ENCODE assay signal across 8 mouse cellular contexts in genomic region chr8:31033281-31033680, GRCm38 (mm10).
A peak's percentile ranks its signal among the peaks of the same experiment; 100 is the strongest.
DNase-seq lines count a peak whose midpoint lies in the region; ATAC-seq and TF ChIP-seq lines count a peak whose summit lies in the region.

No protein-coding gene starts in this region.

- H3K27me3 ChIP-seq in heart, embryonic 13.5 days (replicated peaks), result no peaks in the 10 kb centered on the region
- H3K27me3 ChIP-seq in kidney, postnatal 0 days (ENCODE audit: insufficient read depth, low read length), result no peaks in the 10 kb centered on the region
- no peaks in the 10 kb centered on the region for H3K27me3 ChIP-seq in liver, adult 2 months (ENCODE audit: control insufficient read depth, insufficient read depth, low read length)

- H3K36me3 ChIP-seq in heart, embryonic 13.5 days, result no peaks in the 10 kb centered on the region
- H3K36me3 ChIP-seq in kidney, postnatal 0 days (ENCODE audit: insufficient read depth, low read length), result no peaks in the 10 kb centered on the region
- H3K36me3 ChIP-seq in liver, adult 2 months (ENCODE audit: control insufficient read depth, insufficient read depth, low read length), result no peaks in the 10 kb centered on the region

- H3K9me3 ChIP-seq in heart, embryonic 13.5 days, result no peaks in the 10 kb centered on the region
- H3K9me3 ChIP-seq in kidney, postnatal 0 days (replicated peaks; ENCODE audit: low read length), result no peaks in the 10 kb centered on the region

- peak; percentile 98 for TF ChIP-seq CTCF in brain, embryonic 14.5 days (IDR thresholded peaks at IDR 0.05; ENCODE audit: borderline replicate concordance, extremely low read depth, insufficient read depth, insufficient read length)
- TF ChIP-seq CTCF in kidney, postnatal 0 days (IDR thresholded peaks at IDR 0.05; ENCODE audit: low read depth), result peak; percentile 99
- peak; percentile 98 for TF ChIP-seq CTCF in liver, adult 2 months (IDR thresholded peaks at IDR 0.05; ENCODE audit: low read depth, low read length)

- H3K27ac ChIP-seq in heart, embryonic 13.5 days (replicated peaks), result no peak overlapping the region; the same call in 1 of the 2 replicates
- H3K27ac ChIP-seq in kidney, postnatal 0 days, result 0 out of 2 replicates have a peak overlapping the region, but pooled peaks have one; percentile 8
- no peak overlapping the region for H3K27ac ChIP-seq in liver, adult 2 months (replicated peaks; ENCODE audit: insufficient read depth, low read depth, low read length)

- H3K79me2 ChIP-seq in liver, adult 2 months (ENCODE audit: control insufficient read depth, insufficient read depth, low read length), result no peaks in the 10 kb centered on the region

- peak overlapping the region; percentile 72 for H3K4me2 ChIP-seq in heart, embryonic 13.5 days
- peak overlapping the region; percentile 61 for H3K4me2 ChIP-seq in kidney, postnatal 0 days (ENCODE audit: low read length)

- DNase-seq in B cell, adult 2 months, result peak; percentile 80 to 82
- DNase-seq in brain, embryonic 14.5 days (ENCODE audit: low read depth), result peak; percentile 97
- DNase-seq in fibroblast of lung, adult 2 months (ENCODE audit: low read depth), result peak; percentile 63
- peak; percentile 88 for DNase-seq in kidney, postnatal 0 days (ENCODE audit: low spot score)
- peak; percentile 76 for DNase-seq in liver, adult 2 months (ENCODE audit: extremely low read depth, low read depth, low spot score)
- DNase-seq in spleen, postnatal 36 days (ENCODE audit: low spot score in 2 of 2), result peak; percentile 32 to 36

- peaks cover 6% of the 10 kb centered on the region for H3K4me1 ChIP-seq in heart, embryonic 13.5 days
- H3K4me1 ChIP-seq in kidney, postnatal 0 days (replicated peaks; ENCODE audit: insufficient read depth, low read length), result no peaks in the 10 kb centered on the region
- H3K4me1 ChIP-seq in liver, adult 2 months (ENCODE audit: control insufficient read depth, insufficient read depth, low read length), result no peaks in the 10 kb centered on the region

- TF ChIP-seq POLR2A in brain, embryonic 14.5 days (IDR thresholded peaks at IDR 0.05; ENCODE audit: borderline replicate concordance, extremely low read depth, insufficient read depth, insufficient read length, poor library complexity, severe bottlenecking), result no peak
- no peak for TF ChIP-seq POLR2A in liver, adult 2 months (IDR thresholded peaks at IDR 0.05; ENCODE audit: extremely low read depth, insufficient read depth, low read length)

- H3K9ac ChIP-seq in heart, embryonic 13.5 days, result peak overlapping the region; percentile 76
- no peak overlapping the region for H3K9ac ChIP-seq in kidney, postnatal 0 days (ENCODE audit: low read depth, low read length)
- H3K9ac ChIP-seq in liver, adult 2 months (ENCODE audit: low read depth, low read length), result no peak overlapping the region

- WGBS in heart, embryonic 13.5 days, result 4% methylated on average over 13 of the region's 13 CpGs
- WGBS in kidney, postnatal 0 days, result 3% methylated on average over 13 of the region's 13 CpGs
- WGBS in liver, adult 2 months, result 4% methylated on average over 13 of the region's 13 CpGs

- H3K4me3 ChIP-seq in heart, embryonic 13.5 days, result peak overlapping the region; percentile 51
- peak overlapping the region; percentile 35 for H3K4me3 ChIP-seq in kidney, postnatal 0 days (replicated peaks; ENCODE audit: low read depth, low read length)
- H3K4me3 ChIP-seq in liver, adult 2 months (ENCODE audit: insufficient read depth, low read depth, low read length), result no peak overlapping the region; the same call in 1 of the 2 replicates

- no peak for ATAC-seq in heart, embryonic 13.5 days (ENCODE audit: extremely low read depth, insufficient number of reproducible peaks, low FRiP score, low TSS enrichment)
- no peak for ATAC-seq in kidney, postnatal 0 days (replicated peaks; ENCODE audit: low FRiP score, low read depth)
- 0 out of 2 replicates have a peak, but pooled peaks have one; percentile 41 for ATAC-seq in monocyte, adult 5-6 weeks (replicated peaks; ENCODE audit: insufficient number of reproducible peaks, low FRiP score, low TSS enrichment, poor library complexity, severe bottlenecking)

Comparison
In these comparisons a context has a peak if more than half of its experiments do, and no peak if none do; other contexts are left out.
1. DNase-seq: peak in every context shown above with its lines; median percentile 97 in brain, embryonic 14.5 days; 88 in kidney, postnatal 0 days; 81 in B cell, adult 2 months; 76 in liver, adult 2 months; 63 in fibroblast of lung, adult 2 months; 34 in spleen, postnatal 36 days.